Mouse (Mus musculus) megakaryocyte, embryonic 14.5 days (primary cell): Measurements from ENCODE around the gene Ccdc33. TPM values are rescaled to one million over a fixed set of nuclear protein-coding genes. Genes with fewer than 3 reads are reported as not detected.

Source experiments
- H3K27me3 ChIP-seq: replicated peaks from 2 replicates; pipeline ENCODE3; 2012; ENCODE audit warnings: inconsistent platforms
- H3K36me3 ChIP-seq: replicated peaks from 2 replicates; pipeline ENCODE3; 2012; ENCODE audit warnings: low read length, inconsistent platforms, mixed read lengths
- H3K4me1 ChIP-seq: 2 replicates; pipeline ENCODE4 v1.6.1; 2012; ENCODE audit warnings: inconsistent platforms
- H3K4me3 ChIP-seq: replicated peaks from 2 replicates; pipeline ENCODE3; 2012; ENCODE audit warnings: moderate library complexity, mild to moderate bottlenecking, inconsistent platforms
- H3K9me3 ChIP-seq: 2 replicates; pipeline ENCODE4 v1.6.1; 2012; ENCODE audit warnings: inconsistent platforms
- FLI1 ChIP-seq: IDR thresholded peaks from 2 replicates; pipeline ENCODE4 v1.6.1; 2012; ENCODE audit warnings: low read length, inconsistent platforms, mixed read lengths
- GATA1 ChIP-seq: IDR thresholded peaks from 3 replicates; pipeline ENCODE4 v1.6.1; 2012; ENCODE audit warnings: mixed read lengths, low read length, inconsistent platforms, borderline replicate concordance
- polyA plus RNA-seq: library from polyadenylated mRNA; stranded (reverse); fragments of >175 nt; gene quantifications from 2 replicates; pipeline ENCODE4 v1.2.3, GENCODE M21; 2012; ENCODE audit warnings: low replicate concordance; ENCODE audit not compliant: insufficient read depth

Gene Ccdc33
- polyA plus RNA-seq, 1 experiment: not detected

- TF ChIP-seq GATA1 (no peak), FLI1 (no peak)
- H3K4me1 ChIP-seq: peaks cover 25% of the 10 kb centered on the region
- no peak overlapping the region for H3K4me3 ChIP-seq
- H3K36me3 ChIP-seq: no peaks in the 10 kb centered on the region
- no peaks in the 10 kb centered on the region for H3K9me3 ChIP-seq
- H3K27me3 ChIP-seq: peaks cover 97% of the 10 kb centered on the region
Measured at GRCm38 (mm10) chr9:58153095-58153494, 34.5 kb upstream of the Ccdc33 start.

GRCm38 (mm10) chr9:58150733-58151361 is 32.2 kb upstream of the Ccdc33 start:
- no peaks in the 10 kb centered on the region for H3K9me3 ChIP-seq
- no peak overlapping the region for H3K4me3 ChIP-seq
- H3K36me3 ChIP-seq: no peaks in the 10 kb centered on the region
- TF ChIP-seq FLI1 (no peak), GATA1 (no peak)
- H3K4me1 ChIP-seq: peaks cover 18% of the 10 kb centered on the region
- peaks cover 93% of the 10 kb centered on the region for H3K27me3 ChIP-seq

GRCm38 (mm10) chr9:58148806-58149205 is 30.2 kb upstream of the Ccdc33 start:
- Histone ChIP-seq H3K9me3 (no peaks in the 10 kb centered on the region), H3K4me1 (peaks cover 18% of the 10 kb centered on the region), H3K27me3 (peaks cover 91% of the 10 kb centered on the region), H3K4me3 (no peak overlapping the region), H3K36me3 (no peaks in the 10 kb centered on the region)
- TF ChIP-seq GATA1: no peak
- no peak for TF ChIP-seq FLI1

DNA sequence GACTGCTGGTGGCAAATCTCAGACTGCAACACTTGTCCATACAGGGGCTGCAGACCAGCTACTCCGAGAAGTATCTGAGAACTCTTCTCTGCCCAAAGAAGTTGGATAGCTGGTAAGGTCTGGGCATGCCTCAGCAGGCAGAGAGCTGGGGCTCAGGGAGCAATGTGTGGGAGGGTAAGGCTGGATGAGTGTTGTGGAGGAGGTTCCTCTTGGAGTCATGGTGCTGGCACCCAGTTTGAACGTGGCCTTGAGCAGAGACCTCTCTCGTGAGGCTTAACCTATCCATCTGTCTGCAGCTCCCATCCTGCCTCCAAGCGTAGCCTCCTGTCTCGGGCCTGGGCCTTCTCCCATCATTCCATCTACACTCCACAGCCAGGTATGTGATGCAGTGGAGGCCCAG is 26.8 kb upstream of the Ccdc33 start:
- H3K9me3 ChIP-seq: no peaks in the 10 kb centered on the region
- H3K4me1 ChIP-seq: no peaks in the 10 kb centered on the region
- no peaks in the 10 kb centered on the region for H3K36me3 ChIP-seq
- TF ChIP-seq GATA1: no peak
- no peak for TF ChIP-seq FLI1
- peaks cover 84% of the 10 kb centered on the region for H3K27me3 ChIP-seq
- H3K4me3 ChIP-seq: no peak overlapping the region

- Histone ChIP-seq H3K36me3 (no peaks in the 10 kb centered on the region), H3K4me1 (peaks cover 6% of the 10 kb centered on the region), H3K27me3 (peaks cover 84% of the 10 kb centered on the region), H3K4me3 (no peak overlapping the region), H3K9me3 (no peaks in the 10 kb centered on the region)
- no peak for TF ChIP-seq GATA1
- no peak for TF ChIP-seq FLI1
Measured at GRCm38 (mm10) chr9:58144664-58145063, 26.0 kb upstream of the Ccdc33 start.

DNA sequence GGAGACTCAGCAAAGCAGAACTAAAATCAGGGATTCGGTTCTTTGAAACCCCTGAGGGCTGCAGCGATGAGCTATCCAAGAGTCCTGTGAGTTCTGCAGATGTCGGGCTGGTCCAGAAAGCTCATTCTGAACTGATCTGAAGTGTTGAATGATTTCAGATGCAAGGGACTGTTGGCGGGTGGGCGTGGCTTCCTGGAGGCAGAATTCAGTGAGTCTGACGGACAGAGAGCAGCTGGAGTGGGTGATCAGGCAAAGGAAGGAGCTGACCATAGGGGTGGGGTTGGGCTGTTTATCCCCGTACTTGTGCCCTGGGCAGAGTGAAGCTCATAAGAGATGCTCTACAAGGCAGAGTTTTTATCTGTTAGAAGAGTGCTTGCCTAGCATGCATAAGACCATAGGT is 24.8 kb upstream of the Ccdc33 start:
- Histone ChIP-seq H3K4me1 (peaks cover 6% of the 10 kb centered on the region), H3K4me3 (no peak overlapping the region), H3K27me3 (peaks cover 84% of the 10 kb centered on the region), H3K36me3 (no peaks in the 10 kb centered on the region), H3K9me3 (no peaks in the 10 kb centered on the region)
- TF ChIP-seq FLI1: no peak
- TF ChIP-seq GATA1: no peak

GRCm38 (mm10) chr9:58139947-58140346 is 21.3 kb upstream of the Ccdc33 start:
- Histone ChIP-seq H3K4me3 (no peak overlapping the region), H3K4me1 (peaks cover 6% of the 10 kb centered on the region), H3K36me3 (no peaks in the 10 kb centered on the region), H3K9me3 (no peaks in the 10 kb centered on the region), H3K27me3 (peaks cover 88% of the 10 kb centered on the region)
- no peak for TF ChIP-seq FLI1
- no peak for TF ChIP-seq GATA1

DNA sequence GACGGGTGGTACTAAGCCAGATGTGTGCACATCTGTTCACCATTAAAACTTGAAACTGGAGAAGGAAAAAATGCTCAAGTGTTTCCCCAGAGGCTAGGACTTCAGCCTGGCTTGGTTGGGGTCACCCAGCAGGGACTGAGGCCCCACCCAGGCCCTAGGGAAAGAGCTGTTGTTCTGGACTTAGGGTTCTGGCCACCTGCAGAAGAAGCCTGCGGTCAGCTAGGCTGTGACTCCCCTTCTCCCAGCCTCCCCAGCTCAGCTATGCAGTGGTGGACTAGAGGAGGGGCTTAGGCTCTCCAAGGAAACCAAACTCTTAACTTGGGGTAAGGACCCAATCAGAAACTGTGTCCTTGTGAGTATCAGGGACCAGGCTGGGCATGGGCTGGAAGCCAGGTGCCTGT is 17.3 kb upstream of the Ccdc33 start:
- Histone ChIP-seq H3K27me3 (peaks cover 100% of the 10 kb centered on the region), H3K36me3 (no peaks in the 10 kb centered on the region), H3K9me3 (no peaks in the 10 kb centered on the region), H3K4me1 (peaks cover 6% of the 10 kb centered on the region), H3K4me3 (no peak overlapping the region)
- TF ChIP-seq FLI1 (no peak), GATA1 (no peak)

DNA sequence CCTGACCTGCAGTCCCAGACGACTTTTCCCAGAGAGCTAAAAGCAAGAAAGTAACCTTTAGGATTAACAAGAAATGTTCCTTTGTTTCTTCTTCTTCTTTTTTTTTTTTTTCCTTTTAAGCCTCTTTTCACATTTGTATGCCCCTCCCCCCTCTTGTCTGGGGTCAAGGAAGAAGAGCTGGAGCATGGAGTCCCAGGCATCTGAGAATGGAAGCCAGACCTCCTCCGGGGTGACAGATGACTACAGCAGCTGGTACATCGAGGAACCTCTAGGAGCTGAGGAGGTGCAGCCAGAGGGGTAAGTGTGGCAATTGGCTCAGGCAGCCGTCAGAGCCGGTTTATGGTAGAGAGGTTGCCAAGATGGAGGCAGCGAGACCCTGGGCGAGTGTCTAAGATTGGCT is 16.3 kb upstream of the Ccdc33 start:
- H3K4me1 ChIP-seq: peaks cover 2% of the 10 kb centered on the region
- TF ChIP-seq GATA1: no peak
- no peak for TF ChIP-seq FLI1
- H3K27me3 ChIP-seq: peaks cover 100% of the 10 kb centered on the region
- H3K9me3 ChIP-seq: no peaks in the 10 kb centered on the region
- H3K4me3 ChIP-seq: no peak overlapping the region
- no peaks in the 10 kb centered on the region for H3K36me3 ChIP-seq

GRCm38 (mm10) chr9:58133893-58134884 is 15.6 kb upstream of the Ccdc33 start:
- Histone ChIP-seq H3K27me3 (peaks cover 100% of the 10 kb centered on the region), H3K9me3 (no peaks in the 10 kb centered on the region), H3K4me3 (no peak overlapping the region), H3K4me1 (no peaks in the 10 kb centered on the region), H3K36me3 (no peaks in the 10 kb centered on the region)
- no peak for TF ChIP-seq GATA1
- no peak for TF ChIP-seq FLI1

DNA sequence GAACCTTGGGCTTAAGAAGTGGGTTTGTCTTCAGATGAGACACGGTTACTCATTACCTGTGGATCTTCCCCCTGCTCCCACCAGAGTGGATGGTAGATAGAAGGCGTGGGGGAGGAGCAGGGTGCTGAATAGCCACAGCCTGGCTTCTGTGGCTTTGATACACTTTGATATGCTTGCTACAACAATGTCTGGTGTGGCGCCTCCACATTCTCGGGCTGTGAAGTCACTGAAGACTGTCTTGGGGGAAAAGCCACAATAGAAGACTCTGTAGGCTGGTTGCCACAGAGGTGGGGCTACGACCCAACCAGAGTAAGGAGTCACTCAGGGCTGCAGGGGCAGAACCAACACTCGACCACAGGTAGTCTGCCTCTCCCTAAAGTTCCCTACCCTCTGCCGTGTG is 13.1 kb upstream of the Ccdc33 start:
- TF ChIP-seq GATA1 (no peak), FLI1 (no peak)
- Histone ChIP-seq H3K4me3 (no peak overlapping the region), H3K27me3 (peaks cover 94% of the 10 kb centered on the region), H3K9me3 (no peaks in the 10 kb centered on the region), H3K4me1 (no peaks in the 10 kb centered on the region), H3K36me3 (no peaks in the 10 kb centered on the region)
